Mouse (Mus musculus) lung, adult 2 months (tissue): ENCODE measurements around the gene 1700016D06Rik. TPM values are rescaled to one million over a fixed set of nuclear protein-coding genes. Genes with fewer than 3 reads are reported as not detected.
A peak's percentile ranks its signal among the peaks of the same experiment; 100 is the strongest.

Experiments used
- DNase-seq: peaks from one replicate; pipeline ENCODE4 v3.0.0; 2022
- H3K4me1 ChIP-seq: fragments of 200-500 bp; 2 replicates; pipeline ENCODE4 v1.6.1; 2011; ENCODE audit warnings: low read length; ENCODE audit not compliant: control insufficient read depth, insufficient read depth
- H3K4me3 ChIP-seq: fragments of 200-500 bp; replicated peaks from 2 replicates; pipeline ENCODE3; 2011; ENCODE audit warnings: low read depth, mild to moderate bottlenecking, control low read depth, low read length; ENCODE audit errors: extremely low read depth
- CTCF ChIP-seq: fragments of 200-500 bp; IDR thresholded peaks from 2 replicates; pipeline ENCODE4 v1.5.1; 2011; ENCODE audit warnings: mild to moderate bottlenecking, low read length, control low read depth; ENCODE audit not compliant: insufficient read depth
- POLR2A ChIP-seq: fragments of 200-500 bp; IDR thresholded peaks from 2 replicates; pipeline ENCODE4 v1.6.1; 2011; ENCODE audit warnings: low read depth, mild to moderate bottlenecking, control low read depth, low read length, borderline replicate concordance; ENCODE audit errors: extremely low read depth
- WGBS: fragments of 180-500 bp; shearing (Covaris S2); methylation state at CpG from one replicate; pipeline ENCODE4 v1.1.7; 2018; 5-methylcytosine and 5-hydroxymethylcytosine counted together
- polyA plus RNA-seq: library from polyadenylated mRNA; depleted of rRNA; stranded (reverse); fragments of >200 nt; gene quantifications from 2 replicates; pipeline ENCODE4 v1.2.3, GENCODE M21; 2012; rRNA removed

1700016D06Rik gene
- polyA plus RNA-seq, 1 experiment = not detected

DNA sequence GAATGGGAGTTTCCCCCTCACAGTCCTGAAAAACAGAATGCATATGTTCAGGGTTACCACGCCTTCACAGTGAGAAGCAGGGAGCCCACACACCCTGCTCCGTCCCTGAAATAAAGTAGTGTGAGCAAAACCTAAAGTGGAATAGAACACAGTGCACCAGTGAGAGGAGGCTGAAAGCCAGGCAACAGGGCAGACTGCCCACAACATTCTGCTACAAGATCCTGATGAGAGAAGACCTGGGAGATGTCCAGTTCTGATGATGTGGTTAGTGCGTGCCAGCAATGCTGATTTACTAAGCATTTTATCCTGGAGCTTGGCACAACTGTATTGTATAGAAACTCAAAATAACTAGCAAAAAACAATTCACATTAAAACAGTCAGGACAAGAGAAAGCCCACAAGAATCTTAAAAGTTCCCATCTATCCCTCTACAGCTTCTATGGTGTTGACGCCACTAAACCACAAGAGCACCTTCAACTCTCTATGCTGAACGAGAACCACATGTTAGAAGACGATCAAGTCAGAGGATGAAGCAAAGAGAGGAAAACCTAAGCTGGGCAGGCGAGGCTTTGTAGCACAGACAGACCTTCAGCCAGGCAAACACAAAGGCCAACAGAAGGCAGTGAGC is 72.2 kb downstream of the 1700016D06Rik start:
- no peak for TF ChIP-seq CTCF
- TF ChIP-seq POLR2A = no peak
- DNase-seq = no peak
- WGBS = 70% methylated on average over 7 of the region's 7 CpGs

DNA sequence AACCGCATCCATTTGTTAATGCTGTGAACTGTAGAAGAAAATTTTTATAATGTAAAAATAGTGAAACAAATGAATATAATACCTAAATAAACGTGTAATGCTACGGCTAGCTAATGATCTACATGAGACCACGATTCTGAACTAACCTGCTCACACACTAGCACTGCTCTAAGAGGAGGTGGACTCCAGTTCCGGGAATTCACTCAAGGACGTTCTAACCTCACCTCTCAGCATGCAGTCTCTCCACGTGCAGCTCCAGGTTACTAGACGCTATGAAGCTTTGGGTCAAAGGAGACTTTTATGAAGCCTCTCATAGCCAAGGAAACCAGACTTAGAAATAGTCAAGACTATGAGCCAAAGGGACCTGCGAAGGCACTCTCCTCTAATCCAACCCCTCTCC is 73.1 kb downstream of the 1700016D06Rik start:
- peaks cover 1% of the 10 kb centered on the region for H3K4me1 ChIP-seq
- no peak overlapping the region for H3K4me3 ChIP-seq
- TF ChIP-seq POLR2A = no peak
- TF ChIP-seq CTCF = no peak
- 77% methylated on average over 9 of the region's 9 CpGs for WGBS
- no peak for DNase-seq

More for the DNA sequence above, 72.2 kb downstream of the 1700016D06Rik start:
- H3K4me3 ChIP-seq = no peak overlapping the region
- peaks cover 4% of the 10 kb centered on the region for H3K4me1 ChIP-seq

DNA sequence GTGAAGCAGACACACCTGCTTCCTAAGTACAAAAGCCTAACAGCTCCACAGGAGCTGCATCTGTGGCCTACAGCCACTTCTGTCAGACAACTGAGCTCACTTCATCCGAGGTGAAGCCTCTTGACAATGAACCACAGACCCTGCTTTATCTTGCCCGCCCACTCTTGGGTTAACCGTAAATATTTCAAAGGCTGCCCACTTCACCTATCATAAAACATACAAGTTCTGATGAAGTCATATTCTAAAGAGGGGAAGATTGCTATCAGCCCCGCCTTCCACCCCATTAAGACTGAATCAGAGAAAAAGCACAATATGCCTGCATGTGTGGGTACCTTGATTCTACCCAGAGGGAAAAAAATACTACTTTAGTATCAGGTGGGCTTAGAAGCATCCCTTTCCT is 75.8 kb downstream of the 1700016D06Rik start:
- 56% methylated on average over 4 of the region's 4 CpGs for WGBS

DNA sequence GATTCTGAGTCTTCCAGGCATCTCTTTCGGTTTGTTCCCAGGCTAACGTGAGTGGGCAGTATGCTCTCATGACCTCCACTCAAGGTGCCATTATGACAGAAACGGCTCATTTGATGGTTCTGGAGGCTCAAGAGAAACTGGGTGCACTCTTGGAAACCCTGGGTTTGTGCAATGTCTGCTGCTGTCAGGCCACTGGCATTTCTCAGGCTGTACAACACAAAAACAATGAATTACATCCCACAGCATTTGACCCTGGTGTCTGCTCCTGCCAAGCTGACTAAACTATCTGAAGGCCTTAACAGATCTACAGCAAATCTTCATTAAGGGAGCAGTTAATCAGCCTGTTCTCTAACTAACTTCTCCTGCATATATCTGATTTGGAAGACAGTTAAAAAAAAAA is 81.8 kb downstream of the 1700016D06Rik start:
- Histone ChIP-seq H3K4me1 (no peaks in the 10 kb centered on the region), H3K4me3 (no peak overlapping the region)
- WGBS = 85% methylated on average over 3 of the region's 3 CpGs
- TF ChIP-seq POLR2A = no peak
- no peak for TF ChIP-seq CTCF
- no peak for DNase-seq

More for the DNA sequence above, 75.8 kb downstream of the 1700016D06Rik start:
- Histone ChIP-seq H3K4me1 (no peaks in the 10 kb centered on the region), H3K4me3 (no peak overlapping the region)
- no peak for DNase-seq
- TF ChIP-seq POLR2A (no peak), CTCF (no peak)

DNA sequence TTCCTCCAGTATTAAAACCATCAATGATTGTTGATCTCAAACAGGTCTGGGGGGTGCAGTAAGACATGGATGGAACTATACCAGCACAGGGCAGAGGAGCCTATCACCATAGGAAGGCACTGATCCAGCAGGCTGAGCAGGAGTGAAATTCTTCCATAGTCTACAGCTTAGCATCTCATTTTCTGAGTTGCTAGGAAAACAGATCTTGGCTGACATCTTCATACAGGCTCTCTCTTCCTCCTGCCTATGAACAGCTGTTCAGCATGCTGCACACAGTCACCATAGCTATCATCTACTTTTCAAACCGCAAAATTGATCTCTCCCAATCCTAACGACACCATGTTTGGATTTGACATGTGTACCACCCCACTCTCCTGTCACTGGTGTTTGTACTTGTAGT is 82.8 kb downstream of the 1700016D06Rik start:
- DNase-seq = no peak
- 82% methylated on average over 2 of the region's 2 CpGs for WGBS
- Histone ChIP-seq H3K4me3 (no peak overlapping the region), H3K4me1 (no peaks in the 10 kb centered on the region)
- TF ChIP-seq CTCF = no peak
- no peak for TF ChIP-seq POLR2A

DNA sequence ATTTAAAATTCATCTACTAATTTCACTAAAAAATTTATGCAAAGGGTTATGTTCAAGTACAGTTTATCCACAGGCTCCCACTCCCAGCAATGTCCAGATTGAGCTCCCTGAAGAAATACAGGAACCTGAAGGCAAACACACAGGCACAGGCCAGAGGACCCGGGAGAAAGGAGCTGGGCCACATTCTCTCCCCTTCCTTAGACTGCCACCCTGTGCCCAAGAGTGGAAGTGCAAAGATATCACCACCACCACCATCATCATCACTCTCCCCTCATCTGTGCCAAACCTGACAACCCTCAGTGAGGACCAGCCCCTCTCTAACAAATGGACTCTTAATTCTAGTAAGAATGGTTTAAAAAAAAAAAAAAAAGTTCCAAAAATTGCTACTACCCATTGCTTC is 84.6 kb downstream of the 1700016D06Rik start:
- Histone ChIP-seq H3K4me1 (no peaks in the 10 kb centered on the region), H3K4me3 (no peak overlapping the region)
- TF ChIP-seq CTCF = peak; percentile 82
- TF ChIP-seq POLR2A = no peak
- 0% methylated on average over 1 of the region's 1 CpGs for WGBS
- DNase-seq = peak; percentile 54

DNA sequence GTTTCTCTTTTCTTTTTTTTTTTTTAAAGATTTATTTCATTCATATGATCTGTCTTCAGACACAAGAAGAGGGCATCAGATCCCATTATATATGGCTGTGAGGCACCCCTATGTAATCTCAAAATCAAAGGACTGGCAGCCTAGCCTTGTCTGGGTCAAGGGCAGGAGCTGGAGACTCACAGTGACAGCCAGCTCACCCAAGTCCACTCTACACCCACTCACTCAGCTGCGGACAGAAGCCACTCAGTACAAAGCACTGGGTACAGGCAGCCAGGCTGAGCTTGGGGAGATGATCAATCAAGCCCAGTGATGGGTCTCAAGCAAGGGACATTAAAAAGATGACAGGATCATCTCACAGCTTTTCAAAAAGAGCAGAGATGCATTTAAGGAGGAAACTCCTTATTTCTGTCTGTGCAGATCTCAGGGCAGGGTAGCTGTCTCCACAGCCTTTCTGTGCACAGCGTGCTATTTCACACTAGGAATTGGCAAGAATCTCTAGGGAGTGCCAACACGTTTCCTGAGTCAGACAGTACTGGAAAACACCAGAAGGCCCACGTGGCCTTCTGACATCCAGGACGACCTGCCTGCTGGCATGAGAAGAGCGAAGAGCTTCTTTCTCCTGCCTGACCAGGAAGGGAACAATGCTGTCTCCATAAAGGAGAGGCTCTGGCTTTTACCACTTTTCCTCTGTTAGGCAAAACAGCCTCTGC is 86.6 kb downstream of the 1700016D06Rik start:
- no peak for DNase-seq
- WGBS = 55% methylated on average over 6 of the region's 6 CpGs
- TF ChIP-seq POLR2A (no peak), CTCF (no peak)
- Histone ChIP-seq H3K4me3 (no peak overlapping the region), H3K4me1 (no peaks in the 10 kb centered on the region)

DNA sequence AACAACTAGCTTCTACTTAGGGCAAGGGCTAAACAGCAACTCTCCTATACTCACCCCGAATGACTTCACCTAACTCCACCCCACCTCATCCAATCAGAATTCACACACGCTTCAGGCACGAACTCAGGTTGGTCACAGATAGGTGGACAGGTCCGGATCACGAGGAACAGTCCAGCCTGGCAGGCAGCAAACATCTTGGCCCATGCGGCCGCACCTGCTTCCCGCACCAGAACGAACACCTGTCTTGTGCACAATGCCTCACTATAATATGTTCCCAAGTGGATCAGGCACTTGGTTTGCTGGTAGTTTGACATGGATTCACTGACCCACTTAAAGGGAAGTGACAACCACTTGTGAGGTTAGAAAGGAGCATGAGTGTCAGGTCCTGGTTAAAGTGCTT is 92.0 kb downstream of the 1700016D06Rik start:
- 93% methylated on average over 9 of the region's 9 CpGs for WGBS
- TF ChIP-seq POLR2A (no peak), CTCF (no peak)
- Histone ChIP-seq H3K4me1 (no peaks in the 10 kb centered on the region), H3K4me3 (no peak overlapping the region)
- no peak for DNase-seq

Other genes with a start within 250 kb of the 1700016D06Rik start
- 17.3 and 19.5 TPM in 2 replicates for gene Rab20, start 222.4 kb downstream of the 1700016D06Rik start, polyA plus RNA-seq
- gene Naxd, start 203.6 kb downstream of the 1700016D06Rik start, polyA plus RNA-seq = 142 and 150 TPM in 2 replicates
- 38.8 and 48.4 TPM in 2 replicates for gene Cars2, start 150.3 kb downstream of the 1700016D06Rik start, polyA plus RNA-seq
- gene Ing1, start 145.5 kb downstream of the 1700016D06Rik start, polyA plus RNA-seq = 18.5 and 21.5 TPM in 2 replicates
- 52.3 and 54.5 TPM in 2 replicates for gene Ankrd10, start 65.3 kb downstream of the 1700016D06Rik start, polyA plus RNA-seq
- 50.9 and 56.2 TPM in 2 replicates for gene Arhgef7, start 26.7 kb upstream of the 1700016D06Rik start, polyA plus RNA-seq
- gene Tex29, start 139.4 kb upstream of the 1700016D06Rik start, polyA plus RNA-seq = not detected in 2 replicates